Mouse (Mus musculus) gastrocnemius, adult 8-10 months (tissue): ENCODE results near the gene Cib4. TPM values are rescaled to one million over a fixed set of nuclear protein-coding genes. Genes with fewer than 3 reads are reported as not detected.

Experiments
- DNase-seq, 2 experiments: peaks; one replicate each; pipeline ENCODE4 v3.0.0; 2022; ENCODE audit warnings: low spot score in 2 of 2
- total RNA-seq, 4 experiments: library from RNA; stranded (reverse); gene quantifications; 2 replicates each; pipeline ENCODE4 v1.2.4; 2022

Cib4 gene
- total RNA-seq, 4 experiments from 2014 or later, result not detected

DNA sequence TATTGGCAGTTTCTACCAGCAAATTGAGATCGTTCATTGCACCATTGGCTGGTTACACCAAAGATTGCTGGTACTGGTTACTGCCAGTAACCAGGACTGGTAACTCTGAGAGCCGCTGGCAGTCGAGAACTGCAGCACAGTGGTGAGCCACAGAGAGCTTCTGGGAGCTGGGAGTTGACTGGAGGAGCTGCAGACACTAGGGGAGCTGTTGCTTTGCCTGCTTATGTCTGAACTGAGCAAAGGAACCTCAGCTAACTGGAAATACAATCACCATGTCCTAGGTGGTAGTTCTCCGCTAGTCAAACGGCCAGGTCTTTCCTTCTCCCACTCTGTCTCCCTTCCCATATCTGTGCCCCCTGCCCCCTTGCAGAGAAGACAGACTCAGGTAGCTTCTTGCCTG, 103.4 kb downstream of the Cib4 start:
- DNase-seq, result no peak

- no peak for DNase-seq
These were observed 105.2 kb downstream of the Cib4 start for GRCm38 (mm10) chr5:30440308-30440906.

DNA sequence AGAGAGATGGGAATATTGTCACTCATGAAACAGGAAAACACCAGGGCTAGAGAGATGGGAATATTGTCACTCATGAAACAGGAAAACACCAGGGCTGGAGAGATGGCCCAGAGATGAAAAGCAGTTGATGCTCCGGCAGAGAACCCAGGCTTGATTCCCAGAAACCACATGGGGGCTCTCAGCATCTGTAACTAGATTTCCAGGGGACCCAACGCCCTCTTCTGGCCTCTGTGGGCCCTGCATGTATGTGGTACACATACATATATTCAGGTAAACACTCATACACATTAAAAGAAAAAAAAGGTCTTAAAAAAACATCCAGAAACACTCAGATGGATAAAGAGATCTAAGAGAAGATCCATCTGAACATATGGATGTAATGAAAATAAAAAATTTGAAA, 106.7 kb downstream of the Cib4 start:
- DNase-seq, result no peak

Other genes starting within 250 kb of the Cib4 start
- under 1 TPM in 3 of 4 experiments, not detected in 1; 0.02 to 0.05 (median 0.04) TPM for gene Otof, start 83.9 kb downstream of the Cib4 start, total RNA-seq
- not detected for gene 1700001C02Rik, start 79.8 kb downstream of the Cib4 start, total RNA-seq
- gene Kcnk3, start 42.3 kb upstream of the Cib4 start, total RNA-seq, result 1 to 10 TPM in 1 of 4 experiments, under 1 TPM in 3; 0.17 to 1.2 (median 0.39) TPM
- 10 to 100 TPM; 10.2 to 14.4 (median 12.4) TPM for gene Slc35f6, start 102.1 kb upstream of the Cib4 start, total RNA-seq
- 1 to 10 TPM; 1.5 to 2.2 (median 1.6) TPM for gene Cenpa, start 120.9 kb upstream of the Cib4 start, total RNA-seq
- gene Dpysl5, start 165.7 kb upstream of the Cib4 start, total RNA-seq, result 1 to 10 TPM in 3 of 4 experiments, under 1 TPM in 1; 0.97 to 1.6 (median 1.4) TPM